Mouse (Mus musculus): ENCODE data around the gene Plbd2.

DNA sequence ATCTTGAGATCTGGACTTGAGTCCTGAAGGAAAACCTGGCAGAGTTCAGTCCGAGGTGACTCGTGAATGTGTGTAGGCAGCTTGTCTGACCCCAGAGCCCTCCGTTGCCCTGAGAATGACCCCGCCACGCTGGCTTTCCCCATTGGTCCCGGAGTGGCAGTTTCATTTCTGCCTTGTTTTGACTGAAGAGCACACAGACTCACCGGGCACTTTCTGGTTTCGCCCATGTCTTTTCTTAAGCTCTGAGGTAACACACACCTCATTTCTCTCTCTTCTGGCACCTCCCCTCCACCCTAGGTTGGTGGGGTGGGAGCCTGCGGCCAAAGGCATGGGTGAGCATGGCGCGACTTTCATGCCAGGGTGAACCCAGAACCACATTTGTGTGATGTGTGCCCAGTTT lies 22.9 kb upstream of the Plbd2 start:
- TF ChIP-seq POLR2A (IDR thresholded peaks at IDR 0.05; ENCODE audit: insufficient read depth, low read depth, low read length) (no peak), EP300 (IDR thresholded peaks at IDR 0.05; ENCODE audit: insufficient read depth, low read depth, low read length) (no peak), CTCF (IDR thresholded peaks at IDR 0.05) (no peak)
